Mouse (Mus musculus) embryonic facial prominence, embryonic 15.5 days (tissue): Measurements from ENCODE around the gene Fut2. TPM values are rescaled to one million over a fixed set of nuclear protein-coding genes. Genes with fewer than 3 reads are reported as not detected.
A peak's percentile ranks its signal among the peaks of the same experiment; 100 is the strongest.

ENCODE experiments used
- ATAC-seq: fragments of 200-750 bp; cut with Nextera tagmentation; 2 replicates; pipeline ENCODE4 v1.8.0; 2017; ENCODE audit warnings: low read depth, moderate TSS enrichment; ENCODE audit not compliant: insufficient number of reproducible peaks, low FRiP score, low TSS enrichment
- H3K27ac ChIP-seq: fragments of 300-500 bp; sonication (generic); replicated peaks from 2 replicates; pipeline ENCODE4 v1.5.1; 2015; ENCODE audit warnings: mild to moderate bottlenecking, inconsistent platforms
- H3K27me3 ChIP-seq: fragments of 300-500 bp; sonication (generic); 2 replicates; pipeline ENCODE4 v1.6.1; 2015; ENCODE audit warnings: inconsistent platforms
- H3K36me3 ChIP-seq: fragments of 300-500 bp; sonication (generic); 2 replicates; pipeline ENCODE4 v1.6.1; 2015; ENCODE audit warnings: mild to moderate bottlenecking, inconsistent platforms
- H3K4me1 ChIP-seq: fragments of 300-500 bp; sonication (generic); 2 replicates; pipeline ENCODE4 v1.6.1; 2015; ENCODE audit warnings: inconsistent platforms
- H3K4me2 ChIP-seq: fragments of 300-500 bp; sonication (generic); replicated peaks from 2 replicates; pipeline ENCODE4 v1.6.1; 2015; ENCODE audit warnings: mild to moderate bottlenecking, inconsistent platforms
- H3K4me3 ChIP-seq: fragments of 300-500 bp; sonication (generic); replicated peaks from 2 replicates; pipeline ENCODE4 v1.5.1; 2015; ENCODE audit warnings: mild to moderate bottlenecking, inconsistent platforms
- H3K9ac ChIP-seq: fragments of 300-500 bp; sonication (generic); 2 replicates; pipeline ENCODE4 v1.6.1; 2015; ENCODE audit warnings: inconsistent platforms
- H3K9me3 ChIP-seq: fragments of 300-500 bp; sonication (generic); replicated peaks from 2 replicates; pipeline ENCODE4 v1.6.1; 2016; ENCODE audit warnings: inconsistent platforms
- WGBS: fragments of 180-500 bp; shearing (Covaris S2); methylation state at CpG from one replicate; pipeline ENCODE4 v1.1.7; 2015; 5-methylcytosine and 5-hydroxymethylcytosine counted together
- polyA plus RNA-seq: library from polyadenylated mRNA; unstranded; fragments of >200 nt; fragmentation: Nextera tagmentation; extraction: Ambion mirVana; gene quantifications from 2 replicates; pipeline ENCODE4 v1.2.1, GENCODE M21; 2015

Fut2 gene
- polyA plus RNA-seq, 1 experiment from 2014 or later, result 6.5 TPM

DNA sequence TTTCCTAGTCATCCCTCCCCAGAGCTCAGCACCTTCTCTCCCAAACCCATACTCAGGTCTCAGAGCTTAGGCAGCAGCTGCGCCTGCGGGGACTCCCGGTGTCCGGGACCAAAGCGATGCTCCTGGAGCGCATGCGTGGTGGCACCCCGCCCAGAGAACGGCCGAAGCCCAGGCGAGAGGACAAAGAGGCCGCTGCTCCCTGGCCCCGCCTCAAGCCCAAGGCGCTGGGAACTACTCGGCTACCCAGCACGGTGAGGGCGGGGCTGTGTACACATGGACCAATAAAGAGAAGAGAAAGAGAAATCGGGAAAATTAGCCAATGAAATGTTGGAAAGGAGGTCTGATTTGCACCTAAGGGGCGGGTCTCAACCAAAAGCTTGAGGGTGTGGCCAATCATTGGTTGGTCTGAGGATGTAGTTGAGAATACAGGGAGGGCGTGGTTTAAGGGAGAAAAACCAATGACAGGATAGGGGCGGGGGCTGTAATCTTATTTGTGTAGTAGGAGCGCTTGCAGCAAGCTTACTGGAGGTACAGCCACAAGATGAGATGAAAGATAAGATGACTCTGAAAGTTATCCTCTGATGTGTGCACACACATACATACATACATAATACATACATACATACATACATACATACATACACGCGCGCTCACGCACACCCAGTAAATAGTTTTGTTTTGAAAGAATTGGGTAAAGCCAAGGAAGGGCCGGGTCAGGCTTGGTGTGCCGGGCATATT is 22.6 kb downstream of the Fut2 start:
- Histone ChIP-seq H3K9ac (peak overlapping the region; percentile 51), H3K4me3 (peak overlapping the region; percentile 44), H3K36me3 (no peaks in the 10 kb centered on the region), H3K9me3 (no peaks in the 10 kb centered on the region), H3K27ac (peak overlapping the region; percentile 84), H3K4me2 (peak overlapping the region; percentile 72), H3K27me3 (no peaks in the 10 kb centered on the region), H3K4me1 (peaks cover 61% of the 10 kb centered on the region)
- ATAC-seq, result peak; percentile 88
- 2% methylated on average over 28 of the region's 28 CpGs for WGBS

DNA sequence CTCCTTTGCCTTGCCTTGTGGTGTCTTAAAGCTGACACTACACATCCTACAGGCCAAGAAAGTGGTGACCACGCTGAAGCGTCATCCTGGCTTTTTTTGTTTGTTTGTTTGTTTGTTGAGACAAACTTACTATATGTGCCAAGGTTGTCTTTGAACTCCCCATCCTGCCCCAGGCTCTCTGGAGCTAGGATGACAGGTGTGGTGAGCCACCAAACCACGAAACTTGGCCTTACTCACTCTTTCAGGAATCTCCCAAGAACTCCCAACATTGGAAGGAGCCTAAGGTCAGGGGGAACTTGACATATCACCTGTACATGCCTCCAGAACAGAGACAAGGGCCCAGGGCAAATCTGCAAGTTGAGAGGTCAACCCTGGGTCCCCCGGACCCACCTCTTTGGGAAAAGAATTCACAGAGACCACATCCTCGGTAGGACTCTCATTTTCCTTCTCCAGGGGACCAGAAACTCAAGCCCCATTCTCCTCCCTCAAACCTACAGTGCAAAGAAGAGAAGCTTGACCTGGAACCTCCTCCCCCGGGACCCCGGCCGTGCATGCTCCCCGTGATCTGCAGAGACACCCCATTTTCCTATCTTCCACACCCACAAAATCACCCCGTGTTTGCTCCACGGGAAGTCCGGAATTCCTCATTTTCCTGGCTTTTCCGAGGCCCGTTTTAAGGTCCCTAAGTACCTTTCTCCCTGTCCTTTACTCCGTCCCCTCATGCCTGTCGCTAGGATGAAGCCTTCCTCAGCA is 23.5 kb downstream of the Fut2 start:
- Histone ChIP-seq H3K36me3 (no peaks in the 10 kb centered on the region), H3K4me3 (peak overlapping the region; percentile 44), H3K4me1 (peaks cover 69% of the 10 kb centered on the region), H3K4me2 (peak overlapping the region; percentile 72), H3K27ac (peak overlapping the region; percentile 84), H3K9me3 (no peaks in the 10 kb centered on the region), H3K27me3 (no peaks in the 10 kb centered on the region), H3K9ac (peak overlapping the region; percentile 51)
- WGBS, result 33% methylated on average over 16 of the region's 16 CpGs
- no peak for ATAC-seq

DNA sequence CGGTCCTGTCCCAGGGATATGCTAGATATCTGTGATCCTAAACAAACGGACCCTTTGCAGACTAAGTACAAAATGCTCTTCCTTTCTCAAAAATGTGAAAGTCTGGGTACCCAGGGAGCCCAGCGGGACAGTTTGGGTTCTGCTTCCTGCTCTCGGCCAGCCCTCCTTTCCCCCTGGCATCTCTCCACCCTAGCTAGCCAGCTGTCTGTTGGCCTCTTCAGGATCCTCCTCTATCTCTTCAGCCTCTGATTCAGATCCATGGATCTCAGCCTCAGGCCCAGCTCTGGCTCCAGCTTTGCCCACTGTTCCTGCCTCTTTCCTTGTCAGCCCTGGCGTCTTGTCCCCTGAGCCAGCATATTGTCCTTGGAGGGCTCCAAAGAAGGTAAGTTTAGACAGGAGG is 24.1 kb downstream of the Fut2 start:
- peak overlapping the region; percentile 72 for H3K4me2 ChIP-seq
- no peaks in the 10 kb centered on the region for H3K9me3 ChIP-seq
- no peaks in the 10 kb centered on the region for H3K27me3 ChIP-seq
- H3K36me3 ChIP-seq, result peaks cover 3% of the 10 kb centered on the region; the same call in 1 of the 2 replicates
- 0 out of 2 replicates have a peak overlapping the region, but pooled peaks have one; percentile 51 for H3K9ac ChIP-seq
- H3K27ac ChIP-seq, result peak overlapping the region; percentile 84
- H3K4me3 ChIP-seq, result peak overlapping the region; percentile 44
- no peak for ATAC-seq
- 71% methylated on average over 5 of the region's 5 CpGs for WGBS
- peaks cover 70% of the 10 kb centered on the region for H3K4me1 ChIP-seq

DNA sequence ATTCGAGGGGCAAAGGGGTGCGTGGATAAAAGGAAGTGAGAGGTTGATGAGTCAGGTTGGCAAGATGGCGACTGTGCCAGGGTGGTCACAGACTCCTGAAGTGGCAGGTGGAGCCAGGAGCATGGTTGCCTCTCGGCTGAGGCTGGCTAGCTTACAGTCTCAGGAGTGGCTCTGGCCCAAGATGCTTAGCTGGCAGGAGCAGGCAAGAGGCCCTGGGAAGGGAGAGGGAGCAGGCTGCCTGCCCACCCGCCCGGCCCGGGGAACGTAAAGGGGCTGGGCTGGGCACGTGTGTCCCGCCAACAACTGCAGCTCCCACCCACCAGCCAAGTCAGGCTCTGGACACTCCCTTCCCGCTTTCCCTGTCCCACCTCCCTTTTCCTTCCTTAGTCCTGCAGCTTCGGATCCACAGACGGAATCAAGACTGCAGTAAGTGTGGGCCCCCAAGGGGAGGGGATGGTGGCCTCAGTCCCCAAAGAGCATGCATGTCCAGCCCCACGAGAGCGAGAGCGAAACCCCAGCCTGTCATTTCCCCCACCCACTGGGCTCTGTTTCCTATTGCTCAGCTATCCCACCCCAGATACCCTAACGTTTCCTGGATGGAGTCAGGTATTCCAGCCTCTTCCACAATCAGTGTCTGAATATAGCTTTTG is 24.7 kb downstream of the Fut2 start:
- Histone ChIP-seq H3K9ac (peak overlapping the region; percentile 22; the same call in 1 of the 2 replicates), H3K36me3 (peaks cover 8% of the 10 kb centered on the region; the same call in 1 of the 2 replicates), H3K4me3 (peak overlapping the region; percentile 44), H3K9me3 (no peaks in the 10 kb centered on the region), H3K27me3 (no peaks in the 10 kb centered on the region), H3K4me2 (peak overlapping the region; percentile 72), H3K4me1 (peaks cover 70% of the 10 kb centered on the region), H3K27ac (peak overlapping the region; percentile 84)
- WGBS, result 36% methylated on average over 17 of the region's 17 CpGs
- ATAC-seq, result peak; percentile 35; the same call in 1 of the 2 replicates

DNA sequence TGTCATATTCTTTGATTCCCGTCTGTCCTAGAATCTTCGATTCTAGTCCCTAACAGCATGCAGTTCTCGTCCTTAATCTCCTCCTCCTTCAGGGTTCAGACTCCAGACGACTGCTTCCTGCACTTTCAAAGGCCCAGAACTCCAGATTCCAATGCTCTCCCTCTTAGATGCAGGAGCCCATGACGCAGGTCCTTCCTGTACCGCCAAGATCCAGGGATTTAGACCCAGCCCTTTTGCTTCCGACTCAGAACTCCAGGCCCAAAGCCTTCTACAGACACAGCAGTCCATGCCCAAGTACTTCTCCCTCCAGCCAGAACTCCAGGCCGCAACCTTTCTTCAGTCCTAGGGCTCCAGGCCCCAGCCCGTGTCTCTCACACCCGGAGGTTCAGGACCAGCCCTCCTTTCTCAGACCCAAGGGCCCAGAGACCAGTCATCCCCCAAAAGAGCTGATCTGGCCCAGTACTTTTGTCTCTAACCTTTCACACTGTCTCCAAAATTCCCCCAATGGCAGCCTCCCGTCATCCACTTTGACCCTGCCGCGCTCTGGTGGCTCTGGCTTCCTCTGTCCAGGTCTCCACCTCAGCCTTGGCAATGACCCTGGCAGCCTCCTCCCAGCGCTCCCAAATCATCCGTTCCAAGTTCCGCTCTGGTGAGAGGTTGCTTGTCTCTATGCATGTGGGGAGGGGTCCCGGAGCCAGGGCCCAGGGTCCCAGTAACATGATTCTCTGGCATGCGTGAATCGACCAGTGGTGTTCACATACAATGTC is 25.8 kb downstream of the Fut2 start:
- H3K36me3 ChIP-seq, result peaks cover 14% of the 10 kb centered on the region; the same call in 1 of the 2 replicates
- peak overlapping the region; percentile 72; the same call in 1 of the 2 replicates for H3K4me2 ChIP-seq
- peaks cover 70% of the 10 kb centered on the region for H3K4me1 ChIP-seq
- H3K27ac ChIP-seq, result peak overlapping the region; percentile 83
- H3K27me3 ChIP-seq, result no peaks in the 10 kb centered on the region
- no peak for ATAC-seq
- peak overlapping the region; percentile 13 for H3K4me3 ChIP-seq
- 68% methylated on average over 19 of the region's 19 CpGs for WGBS
- no peaks in the 10 kb centered on the region for H3K9me3 ChIP-seq
- H3K9ac ChIP-seq, result no peak overlapping the region

DNA sequence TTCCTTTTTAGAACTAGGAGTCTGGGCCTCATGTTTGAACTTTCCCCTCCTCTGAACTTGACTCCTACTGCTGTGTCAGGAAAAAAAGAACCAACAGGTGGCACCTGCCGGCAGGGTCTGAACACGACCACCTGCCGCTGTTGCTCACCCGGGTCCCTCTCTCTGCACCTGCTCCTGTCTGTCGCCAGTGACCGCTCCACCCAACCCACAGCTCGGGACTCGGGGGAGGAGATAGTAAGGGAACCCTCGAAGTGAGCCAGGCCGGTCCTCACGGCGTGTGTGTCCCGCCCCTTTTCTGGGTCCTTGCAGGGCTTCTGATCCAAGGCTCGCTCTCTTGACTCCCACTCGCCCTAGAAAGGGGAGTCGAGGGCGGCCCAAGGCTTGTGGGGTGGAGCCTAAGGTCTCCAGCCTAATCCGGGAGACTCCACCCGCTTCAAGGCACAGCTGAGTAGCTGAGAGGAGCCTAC is 26.6 kb downstream of the Fut2 start, which contains the start of gene Mamstr:
TSS of gene Mamstr (plus strand) at position 417 of the 467 bp plus-strand sequence.
- Histone ChIP-seq H3K4me1 (peaks cover 65% of the 10 kb centered on the region), H3K4me3 (peak within 1 kb of the TSS; percentile 13)

DNA sequence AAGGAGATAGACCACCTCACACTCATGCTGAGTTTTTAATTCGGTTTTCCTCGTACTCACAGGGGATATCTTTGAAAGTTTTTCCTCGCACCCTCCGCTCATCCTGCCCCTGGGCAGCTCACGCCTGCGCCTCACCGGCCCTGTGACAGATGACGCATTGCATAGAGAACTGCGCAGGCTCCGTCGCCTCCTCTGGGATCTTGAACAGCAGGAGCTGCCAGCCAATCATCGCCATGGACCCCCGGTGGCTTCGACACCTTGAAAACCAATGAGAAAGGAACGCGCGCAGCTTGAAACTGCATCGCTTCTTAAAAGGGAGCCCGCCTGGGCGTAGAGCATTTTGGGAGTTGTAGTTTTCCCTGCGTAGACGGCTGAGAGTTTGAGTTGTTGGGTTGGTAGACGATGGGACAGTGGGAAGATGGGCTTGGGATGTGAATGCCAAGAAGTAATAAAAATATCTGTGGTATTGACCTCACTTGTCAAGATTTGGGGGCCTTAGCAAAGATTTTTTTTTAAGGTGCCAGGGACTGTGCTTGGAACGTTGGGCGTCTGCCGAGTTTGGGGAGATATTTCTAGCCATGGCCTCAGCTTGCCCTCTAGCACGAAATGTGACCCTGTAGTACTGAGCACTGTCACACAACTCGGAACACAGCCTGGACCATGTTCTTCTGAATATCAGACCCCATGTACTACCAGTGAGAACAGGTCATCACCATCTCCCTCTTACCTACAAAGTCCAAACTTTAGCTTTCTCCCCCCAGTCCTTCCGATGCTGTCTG is 27.4 kb downstream of the Fut2 start:
- 18% methylated on average over 29 of the region's 29 CpGs for WGBS
- Histone ChIP-seq H3K9ac (no peak overlapping the region), H3K36me3 (peaks cover 14% of the 10 kb centered on the region; the same call in 1 of the 2 replicates), H3K4me3 (peak overlapping the region; percentile 36), H3K27me3 (no peaks in the 10 kb centered on the region), H3K27ac (peak overlapping the region; percentile 35; the same call in 1 of the 2 replicates), H3K9me3 (no peaks in the 10 kb centered on the region), H3K4me2 (peak overlapping the region; percentile 54), H3K4me1 (peaks cover 57% of the 10 kb centered on the region)
- peak; percentile 86 for ATAC-seq

More for the DNA sequence above, 26.6 kb downstream of the Fut2 start, which contains the start of gene Mamstr:
- Histone ChIP-seq H3K27ac (peak within 1 kb of the TSS; percentile 83), H3K9me3 (no peaks in the 10 kb centered on the region), H3K9ac (no peak within 1 kb of the TSS), H3K27me3 (no peaks in the 10 kb centered on the region), H3K4me2 (peak within 1 kb of the TSS; percentile 72), H3K36me3 (peaks cover 14% of the 10 kb centered on the region; the same call in 1 of the 2 replicates)
- ATAC-seq, result no peak
- WGBS, result 17% methylated on average over 19 of the region's 19 CpGs

DNA sequence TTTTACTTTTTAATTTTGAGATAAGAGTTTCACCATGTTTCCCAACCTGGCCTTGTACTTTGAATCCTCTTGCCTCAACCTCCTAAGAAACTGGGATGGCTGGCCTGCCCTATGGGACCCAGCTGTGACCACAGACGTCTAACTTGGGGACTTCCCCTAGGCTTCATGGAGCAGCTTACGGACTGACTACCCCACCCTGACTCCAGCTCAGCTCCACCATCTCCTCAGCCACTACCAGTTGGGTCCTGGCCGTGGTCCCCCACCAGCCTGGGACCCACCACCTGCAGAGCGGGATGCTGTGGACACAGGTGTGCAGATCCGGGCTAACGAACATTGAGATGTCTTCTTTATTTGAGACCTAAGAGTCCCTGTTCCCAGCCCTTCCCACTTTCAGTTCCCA is 28.5 kb downstream of the Fut2 start:
- 88% methylated on average over 6 of the region's 6 CpGs for WGBS
- H3K4me3 ChIP-seq, result peak overlapping the region; percentile 36; the same call in 1 of the 2 replicates
- no peak for ATAC-seq
- H3K4me2 ChIP-seq, result peak overlapping the region; percentile 54; the same call in 1 of the 2 replicates
- peaks cover 49% of the 10 kb centered on the region for H3K4me1 ChIP-seq
- no peak overlapping the region for H3K9ac ChIP-seq
- no peaks in the 10 kb centered on the region for H3K9me3 ChIP-seq
- no peak overlapping the region for H3K27ac ChIP-seq
- peaks cover 14% of the 10 kb centered on the region; the same call in 1 of the 2 replicates for H3K36me3 ChIP-seq
- H3K27me3 ChIP-seq, result no peaks in the 10 kb centered on the region

DNA sequence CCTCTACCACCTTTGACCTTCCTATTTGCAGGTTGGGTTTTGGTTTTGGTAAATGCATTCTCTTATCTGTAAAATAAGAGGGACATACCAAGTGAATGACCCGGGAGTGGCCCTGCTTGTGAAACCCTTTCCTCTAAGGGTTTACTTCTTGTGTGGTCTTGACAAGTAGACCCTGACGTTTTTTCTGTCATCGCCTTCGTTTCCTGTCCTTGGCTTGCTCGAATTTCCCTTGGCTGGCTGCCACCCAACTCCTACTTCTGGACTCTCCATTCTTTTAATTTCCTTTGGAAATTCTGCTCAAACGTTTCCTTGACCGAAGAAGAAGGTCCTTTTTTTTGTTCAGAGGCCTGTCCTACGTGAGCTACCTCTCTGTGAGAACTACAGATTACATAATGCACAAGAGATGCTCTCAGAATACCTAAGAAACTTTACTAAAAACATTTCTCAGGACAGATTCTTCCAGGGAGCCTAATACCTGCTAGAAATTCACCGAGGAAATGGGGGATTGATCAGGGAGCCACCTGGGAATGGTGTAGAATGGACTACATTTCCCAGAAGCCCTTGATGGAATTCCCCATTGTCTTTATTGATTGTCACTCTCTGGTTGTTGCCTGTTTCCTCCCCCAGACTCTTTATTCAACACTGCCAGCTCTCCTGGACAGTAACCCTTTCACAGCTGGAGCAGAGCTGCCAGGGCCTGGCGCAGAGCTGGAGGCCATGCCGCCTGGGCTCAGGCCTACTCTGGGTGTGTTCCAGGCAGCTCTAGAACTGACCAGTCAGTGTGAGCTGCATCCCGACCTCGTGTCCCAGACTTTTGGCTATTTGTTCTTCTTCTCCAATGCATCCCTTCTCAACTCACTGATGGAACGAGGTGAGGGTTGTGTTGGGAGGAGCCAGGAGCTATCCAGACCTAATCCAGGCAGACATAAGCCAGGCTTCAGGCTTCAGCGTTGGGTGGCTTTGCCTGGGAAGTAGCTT is 30.2 kb downstream of the Fut2 start:
- Histone ChIP-seq H3K36me3 (peaks cover 14% of the 10 kb centered on the region; the same call in 1 of the 2 replicates), H3K27me3 (no peaks in the 10 kb centered on the region), H3K9me3 (no peaks in the 10 kb centered on the region), H3K27ac (no peak overlapping the region; the same call in 1 of the 2 replicates), H3K9ac (no peak overlapping the region), H3K4me1 (peaks cover 39% of the 10 kb centered on the region), H3K4me3 (no peak overlapping the region), H3K4me2 (no peak overlapping the region)
- 75% methylated on average over 15 of the region's 15 CpGs for WGBS
- ATAC-seq, result no peak
